Mouse (Mus musculus) NIH3T3 (cell line): ENCODE measurements around the gene Slc22a7.

Experiments
- DNase-seq: peaks from one replicate; pipeline ENCODE4 v3.0.0-alpha.2; 2012; ENCODE audit warnings: low read depth

Slc22a7 gene

GRCm38 (mm10) chr17:46438298-46438873 is at the start of gene Slc22a7:
Gene Slc22a7 (minus strand): TSS chr17:46438457.
- DNase-seq = no peak

- DNase-seq = no peak
Observed at GRCm38 (mm10) chr17:46487431-46487830, 49.2 kb upstream of the Slc22a7 start, which contains the start of gene Ttbk1. Gene Ttbk1 (minus strand): TSS chr17:46487675.

GRCm38 (mm10) chr17:46486995-46487394 is 48.7 kb upstream of the Slc22a7 start:
- DNase-seq = no peak

GRCm38 (mm10) chr17:46484461-46484875 is 46.2 kb upstream of the Slc22a7 start:
- DNase-seq = no peak

- no peak for DNase-seq
Observed at GRCm38 (mm10) chr17:46484021-46484431, 45.8 kb upstream of the Slc22a7 start.

GRCm38 (mm10) chr17:46483561-46484001 is 45.3 kb upstream of the Slc22a7 start:
- no peak for DNase-seq

GRCm38 (mm10) chr17:46477286-46477685 is 39.0 kb upstream of the Slc22a7 start:
- no peak for DNase-seq

GRCm38 (mm10) chr17:46476601-46477000 is 38.3 kb upstream of the Slc22a7 start:
- DNase-seq = no peak

- no peak for DNase-seq
Observed at GRCm38 (mm10) chr17:46467830-46468229, 29.6 kb upstream of the Slc22a7 start.

- no peak for DNase-seq
Observed at GRCm38 (mm10) chr17:46462226-46462625, 24.0 kb upstream of the Slc22a7 start.

GRCm38 (mm10) chr17:46461347-46461746 is 23.1 kb upstream of the Slc22a7 start:
- no peak for DNase-seq

GRCm38 (mm10) chr17:46460673-46461072 is 22.4 kb upstream of the Slc22a7 start:
- DNase-seq = no peak

GRCm38 (mm10) chr17:46458439-46458838 is 20.2 kb upstream of the Slc22a7 start:
- no peak for DNase-seq

GRCm38 (mm10) chr17:46457791-46458190 is 19.5 kb upstream of the Slc22a7 start:
- DNase-seq = peak; percentile 45

- DNase-seq = no peak
Observed at GRCm38 (mm10) chr17:46455110-46455691, 16.9 kb upstream of the Slc22a7 start.

GRCm38 (mm10) chr17:46454539-46454938 is 16.3 kb upstream of the Slc22a7 start:
- DNase-seq = no peak

GRCm38 (mm10) chr17:46453970-46454411 is 15.7 kb upstream of the Slc22a7 start:
- no peak for DNase-seq

GRCm38 (mm10) chr17:46453302-46453948 is 15.2 kb upstream of the Slc22a7 start:
- DNase-seq = no peak

GRCm38 (mm10) chr17:46452683-46453082 is 14.4 kb upstream of the Slc22a7 start:
- no peak for DNase-seq

GRCm38 (mm10) chr17:46446264-46446663 is 8.0 kb upstream of the Slc22a7 start:
- no peak for DNase-seq

GRCm38 (mm10) chr17:46444839-46445579 is 6.8 kb upstream of the Slc22a7 start:
- DNase-seq = no peak

GRCm38 (mm10) chr17:46439176-46439575 is 919 bp upstream of the Slc22a7 start:
- DNase-seq = no peak
